Mouse (Mus musculus) bone marrow, adult 2 months (tissue): ENCODE results near the gene Disp1.

Source experiments
- CTCF ChIP-seq: fragments of 200-500 bp; IDR thresholded peaks from 2 replicates; pipeline ENCODE4 v1.5.1; 2011; ENCODE audit warnings: low read length, control low read depth; ENCODE audit not compliant: control insufficient read depth, insufficient read depth
- POLR2A ChIP-seq: fragments of 200-500 bp; IDR thresholded peaks from 2 replicates; pipeline ENCODE4 v1.6.1; 2011; ENCODE audit warnings: low read depth, mild to moderate bottlenecking, control low read depth, low read length, borderline replicate concordance; ENCODE audit not compliant: control insufficient read depth

GRCm38 (mm10) chr1:183191398-183191797 lies 29.9 kb downstream of the Disp1 start:
- TF ChIP-seq CTCF, result no peak
- no peak for TF ChIP-seq POLR2A
